16 mouse cellular contexts compared by ENCODE assay signal in the genomic region with DNA sequence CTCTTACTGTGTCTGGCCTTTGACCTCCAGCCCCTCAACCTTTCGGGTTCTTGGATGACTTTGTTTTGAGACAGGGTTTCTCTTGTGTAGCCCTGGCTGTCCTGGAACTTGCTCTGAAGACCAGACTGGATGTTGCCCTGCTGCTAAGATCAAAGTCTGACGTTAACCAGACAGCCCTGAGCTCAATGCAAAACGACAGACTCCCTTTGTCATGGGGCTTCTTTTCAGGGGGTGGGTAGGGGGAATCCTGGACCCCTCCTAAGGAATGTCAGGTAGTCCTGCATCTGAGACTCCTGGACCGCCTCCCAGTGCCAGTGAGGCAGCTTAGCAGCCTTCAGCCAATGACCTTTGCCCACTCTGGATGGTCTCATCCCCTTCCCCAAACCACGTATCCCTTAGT. TPM values are rescaled to one million over a fixed set of nuclear protein-coding genes. Genes with fewer than 3 reads are reported as not detected.
"Had no signal": no experiment of that assay in that cellular context is flagged by ENCODE, and none has a peak within 500 bp of the region (broad histone marks: within the 10 kb centered on the region; RNA-seq: fewer than 3 reads in every experiment).

No protein-coding gene starts in this region.

- H3K4me1 ChIP-seq: limb, embryonic 15.5 days had no signal

- H3K9me3 ChIP-seq: limb, embryonic 15.5 days; liver, embryonic 15.5 days; midbrain, embryonic 10.5 days; neural tube, embryonic 12.5 days; stomach, embryonic 15.5 days had no signal

- H3K9ac ChIP-seq: limb, embryonic 15.5 days; liver, embryonic 15.5 days; lung, embryonic 14.5 days; neural tube, embryonic 12.5 days; stomach, embryonic 15.5 days had no signal

- H3K4me2 ChIP-seq: limb, embryonic 15.5 days; liver, embryonic 15.5 days; lung, embryonic 14.5 days; neural tube, embryonic 12.5 days; stomach, embryonic 15.5 days had no signal

- H3K27ac ChIP-seq: limb, embryonic 15.5 days; liver, embryonic 15.5 days; midbrain, embryonic 10.5 days; neural tube, embryonic 12.5 days; stomach, embryonic 15.5 days had no signal

- H3K27me3 ChIP-seq: limb, embryonic 15.5 days; liver, embryonic 15.5 days; neural tube, embryonic 12.5 days; stomach, embryonic 15.5 days had no signal

- H3K4me3 ChIP-seq: limb, embryonic 15.5 days; liver, embryonic 15.5 days; midbrain, embryonic 10.5 days; myocyte; neural tube, embryonic 12.5 days; stomach, embryonic 15.5 days had no signal

- H3K36me3 ChIP-seq: limb, embryonic 15.5 days; stomach, embryonic 15.5 days had no signal

- DNase-seq: kidney, adult 8-10 months; kidney, postnatal 25 days; layer of hippocampus, adult 9-11 months; layer of hippocampus, postnatal 36 days; lung, embryonic 14.5 days; lung, postnatal 10 days; lung, postnatal 4 days; midbrain, embryonic 14.5 days; spleen, adult 18-20 months had no signal

RNA-seq across cellular contexts. Expression of gene Plpp7, which starts 36.6 kb away (rescaled TPM):
- total RNA-seq: neutrophil, adult 5-6 weeks had no signal
